Mouse (Mus musculus) spleen, postnatal 14 days (tissue): Measurements from ENCODE around the gene Cobll1.

Experiments
- DNase-seq, 2 experiments: peaks; one replicate each; pipeline ENCODE4 v3.0.0; 2021 to 2022; ENCODE audit warnings: low spot score in 2 of 2

The Cobll1 gene

GRCm38 (mm10) chr2:65147431-65147830 is 91.8 kb downstream of the Cobll1 start:
- DNase-seq: no peak

GRCm38 (mm10) chr2:65145421-65146117 is 93.6 kb downstream of the Cobll1 start:
- no peak for DNase-seq

GRCm38 (mm10) chr2:65141093-65141661 is 98.0 kb downstream of the Cobll1 start:
- DNase-seq: no peak

GRCm38 (mm10) chr2:65140330-65140922 is 98.8 kb downstream of the Cobll1 start:
- no peak for DNase-seq

- DNase-seq: no peak
Measured at GRCm38 (mm10) chr2:65139606-65140329, 99.4 kb downstream of the Cobll1 start.

GRCm38 (mm10) chr2:65138992-65139391 is 100.2 kb downstream of the Cobll1 start:
- DNase-seq: no peak

GRCm38 (mm10) chr2:65126141-65126783 is 112.9 kb downstream of the Cobll1 start:
- no peak for DNase-seq

- no peak for DNase-seq
Measured at GRCm38 (mm10) chr2:65123702-65124101, 115.5 kb downstream of the Cobll1 start.

- no peak for DNase-seq
Measured at GRCm38 (mm10) chr2:65121435-65121834, 117.8 kb downstream of the Cobll1 start.

GRCm38 (mm10) chr2:65121012-65121411 is 118.2 kb downstream of the Cobll1 start:
- DNase-seq: no peak

- no peak for DNase-seq
Measured at GRCm38 (mm10) chr2:65120112-65120511, 119.1 kb downstream of the Cobll1 start.

GRCm38 (mm10) chr2:65119667-65120066 is 119.5 kb downstream of the Cobll1 start:
- no peak for DNase-seq

GRCm38 (mm10) chr2:65119076-65119475 is 120.1 kb downstream of the Cobll1 start:
- DNase-seq: no peak

GRCm38 (mm10) chr2:65117859-65118258 is 121.3 kb downstream of the Cobll1 start:
- DNase-seq: no peak

GRCm38 (mm10) chr2:65116428-65117125 is 122.6 kb downstream of the Cobll1 start:
- no peak for DNase-seq

- DNase-seq: no peak
Measured at GRCm38 (mm10) chr2:65113191-65113590, 126.0 kb downstream of the Cobll1 start.

GRCm38 (mm10) chr2:65104569-65104968 is 134.6 kb downstream of the Cobll1 start:
- DNase-seq: no peak

- no peak for DNase-seq
Measured at GRCm38 (mm10) chr2:65103801-65104200, 135.4 kb downstream of the Cobll1 start.

- DNase-seq: no peak
Measured at GRCm38 (mm10) chr2:65101388-65101787, 137.8 kb downstream of the Cobll1 start.

- DNase-seq: no peak
Measured at GRCm38 (mm10) chr2:65100001-65100400, 139.2 kb downstream of the Cobll1 start.

GRCm38 (mm10) chr2:65095571-65095970 is 143.6 kb downstream of the Cobll1 start:
- no peak for DNase-seq
